Mouse (Mus musculus) T-helper 17 cell (primary cell): ENCODE measurements around the gene Pbx1.

ENCODE experiments used
- in situ Hi-C, 2 experiments: fragments of 300-600 bp; cut with MboI, MseI; formaldehyde crosslinking; loops; 1 replicate in 1 of 2; 2 replicates in 1 of 2; pipeline ENCODE4 v1.15.1; 2025; ENCODE audit warnings: high pct_unique_total_duplicates in 2 of 2

Gene Pbx1

GRCm38 (mm10) chr1:168384594-168384955 is 47.5 kb downstream of the Pbx1 start:
- in situ Hi-C loops: no loop called here

GRCm38 (mm10) chr1:168383832-168384593 is 48.1 kb downstream of the Pbx1 start:
- in situ Hi-C loops: no loop called here

- in situ Hi-C loops: no loop called here
Observed at GRCm38 (mm10) chr1:168382823-168383157, 49.3 kb downstream of the Pbx1 start.

GRCm38 (mm10) chr1:168382106-168382822 is 49.8 kb downstream of the Pbx1 start:
- in situ Hi-C loops: no loop called here

- in situ Hi-C loops: no loop called here
Observed at GRCm38 (mm10) chr1:168381451-168381850, 50.6 kb downstream of the Pbx1 start.

GRCm38 (mm10) chr1:168380241-168380770 is 51.8 kb downstream of the Pbx1 start:
- in situ Hi-C loops: no loop called here

- in situ Hi-C loops: no loop called here
Observed at GRCm38 (mm10) chr1:168377650-168378049, 54.4 kb downstream of the Pbx1 start.

GRCm38 (mm10) chr1:168376330-168376729 is 55.7 kb downstream of the Pbx1 start:
- in situ Hi-C loops: no loop called here

- in situ Hi-C loops: no loop called here
Observed at GRCm38 (mm10) chr1:168374953-168375600, 57.0 kb downstream of the Pbx1 start.

GRCm38 (mm10) chr1:168372089-168372488 is 60.0 kb downstream of the Pbx1 start:
- in situ Hi-C loops: no loop called here

- in situ Hi-C loops: no loop called here
Observed at GRCm38 (mm10) chr1:168370966-168371365, 61.1 kb downstream of the Pbx1 start.

GRCm38 (mm10) chr1:168366261-168366660 is 65.8 kb downstream of the Pbx1 start:
- in situ Hi-C loops: no loop called here

GRCm38 (mm10) chr1:168364325-168364724 is 67.7 kb downstream of the Pbx1 start:
- in situ Hi-C loops: no loop called here

GRCm38 (mm10) chr1:168363053-168363452 is 69.0 kb downstream of the Pbx1 start:
- in situ Hi-C loops: no loop called here

GRCm38 (mm10) chr1:168362464-168362863 is 69.6 kb downstream of the Pbx1 start:
- in situ Hi-C loops: no loop called here

GRCm38 (mm10) chr1:168357680-168358611 is 74.1 kb downstream of the Pbx1 start:
- in situ Hi-C loops: loop anchor here (10.0 kb wide), 3 partner anchors 437 to 1793 kb away; partner anchors contain the start of gene Lrrc52 (in 1 of the 2)

GRCm38 (mm10) chr1:168356970-168357441 is 75.1 kb downstream of the Pbx1 start:
- in situ Hi-C loops: loop anchor here (10.0 kb wide), 3 partner anchors 438 to 1792 kb away; partner anchors contain the start of gene Lrrc52 (in 1 of the 2)

GRCm38 (mm10) chr1:168355985-168356556 is 76.0 kb downstream of the Pbx1 start:
- in situ Hi-C loops: loop anchor here (10.0 kb wide), 3 partner anchors 439 to 1791 kb away; partner anchors contain the start of gene Lrrc52 (in 1 of the 2)

- in situ Hi-C loops: loop anchor here (10.0 kb wide), 3 partner anchors 440 to 1790 kb away; partner anchors contain the start of gene Lrrc52 (in 1 of the 2)
Observed at GRCm38 (mm10) chr1:168354934-168355333, 77.1 kb downstream of the Pbx1 start.

GRCm38 (mm10) chr1:168348036-168348784 is 83.9 kb downstream of the Pbx1 start:
- in situ Hi-C loops: no loop called here
